Mouse (Mus musculus): ENCODE measurements around the gene Usp5. TPM values are rescaled to one million over a fixed set of nuclear protein-coding genes. Genes with fewer than 3 reads are reported as not detected.

Gene Usp5
- polyA plus RNA-seq, 1 experiment from 2014 or later: 121 TPM

DNA sequence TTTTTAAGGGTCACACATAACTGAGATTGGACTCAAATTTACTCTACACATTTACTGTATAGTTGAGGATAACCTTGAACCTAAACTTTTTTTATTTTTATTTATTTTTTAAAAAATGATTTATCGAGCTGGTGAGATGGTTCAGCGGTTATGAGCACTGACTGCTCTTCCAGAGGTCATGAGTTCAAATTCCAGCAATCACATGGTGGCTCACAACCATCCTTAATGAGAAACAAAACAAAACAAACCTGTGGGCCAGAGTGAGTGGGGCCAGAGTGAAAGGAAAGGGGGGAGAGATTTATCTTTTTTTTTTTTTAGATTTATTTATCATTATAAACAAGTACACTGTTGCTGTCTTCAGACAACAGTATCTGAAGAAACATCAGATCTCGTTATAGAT, 37.4 kb downstream of the Usp5 start:
- Histone ChIP-seq H3K36me3 (ENCODE audit: control insufficient read depth, insufficient read depth, low read length) (no peaks in the 10 kb centered on the region), H3K4me1 (ENCODE audit: control insufficient read depth, insufficient read depth, low read length) (no peaks in the 10 kb centered on the region), H3K9me3 (ENCODE audit: control insufficient read depth, low read depth, low read length) (no peaks in the 10 kb centered on the region), H3K9ac (replicated peaks; ENCODE audit: low read depth, low read length) (no peak overlapping the region), H3K4me2 (replicated peaks; ENCODE audit: low read depth, low read length) (no peak overlapping the region), H3K4me3 (ENCODE audit: low read depth, low read length) (no peak overlapping the region), H3K27ac (ENCODE audit: low read length) (no peak overlapping the region), H3K27me3 (ENCODE audit: control insufficient read depth, insufficient read depth, low read length) (no peaks in the 10 kb centered on the region)
- no peak for ATAC-seq (ENCODE audit: insufficient number of reproducible peaks, insufficient read depth, low FRiP score, low read depth)
- 86% methylated on average over 3 of the region's 3 CpGs for WGBS

- Histone ChIP-seq H3K9ac (replicated peaks; ENCODE audit: low read depth, low read length) (no peak overlapping the region), H3K4me1 (ENCODE audit: control insufficient read depth, insufficient read depth, low read length) (no peaks in the 10 kb centered on the region), H3K27ac (ENCODE audit: low read length) (no peak overlapping the region), H3K36me3 (ENCODE audit: control insufficient read depth, insufficient read depth, low read length) (no peaks in the 10 kb centered on the region), H3K9me3 (ENCODE audit: control insufficient read depth, low read depth, low read length) (no peaks in the 10 kb centered on the region), H3K4me2 (replicated peaks; ENCODE audit: low read depth, low read length) (no peak overlapping the region), H3K27me3 (ENCODE audit: control insufficient read depth, insufficient read depth, low read length) (no peaks in the 10 kb centered on the region), H3K4me3 (ENCODE audit: low read depth, low read length) (no peak overlapping the region)
- WGBS: 55% methylated on average over 4 of the region's 4 CpGs
- ATAC-seq (ENCODE audit: insufficient number of reproducible peaks, insufficient read depth, low FRiP score, low read depth): no peak
Observed at GRCm38 (mm10) chr6:124790121-124790520, 39.2 kb downstream of the Usp5 start.

GRCm38 (mm10) chr6:124789519-124789918, 39.8 kb downstream of the Usp5 start:
- Histone ChIP-seq H3K4me3 (ENCODE audit: low read depth, low read length) (no peak overlapping the region), H3K36me3 (ENCODE audit: control insufficient read depth, insufficient read depth, low read length) (no peaks in the 10 kb centered on the region), H3K27me3 (ENCODE audit: control insufficient read depth, insufficient read depth, low read length) (no peaks in the 10 kb centered on the region), H3K27ac (ENCODE audit: low read length) (no peak overlapping the region), H3K9ac (replicated peaks; ENCODE audit: low read depth, low read length) (no peak overlapping the region), H3K4me2 (replicated peaks; ENCODE audit: low read depth, low read length) (no peak overlapping the region), H3K9me3 (ENCODE audit: control insufficient read depth, low read depth, low read length) (no peaks in the 10 kb centered on the region), H3K4me1 (ENCODE audit: control insufficient read depth, insufficient read depth, low read length) (no peaks in the 10 kb centered on the region)
- 88% methylated on average over 4 of the region's 4 CpGs for WGBS
- no peak for ATAC-seq (ENCODE audit: insufficient number of reproducible peaks, insufficient read depth, low FRiP score, low read depth)

DNA sequence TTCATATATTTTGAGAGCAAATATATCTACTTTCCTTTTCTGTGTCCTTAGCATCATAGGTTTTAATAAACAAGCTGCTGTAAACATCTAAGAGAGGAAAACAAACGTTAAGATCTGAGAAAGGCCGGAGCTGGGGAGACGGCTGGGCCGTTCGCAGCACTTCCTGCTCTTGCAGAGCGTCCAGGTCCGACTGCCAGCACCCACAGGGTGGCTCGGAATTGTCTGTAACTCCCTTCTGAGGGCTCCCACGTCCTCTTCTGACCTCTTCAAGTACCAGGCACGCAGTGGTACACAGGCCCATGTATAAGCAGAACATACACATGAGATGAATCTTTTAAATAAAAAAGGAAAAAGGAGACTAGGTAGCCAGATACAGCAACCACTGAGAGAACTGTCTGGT, 41.6 kb downstream of the Usp5 start:
- no peak overlapping the region for H3K9ac ChIP-seq (replicated peaks; ENCODE audit: low read depth, low read length)
- ATAC-seq (ENCODE audit: insufficient number of reproducible peaks, insufficient read depth, low FRiP score, low read depth): no peak
- WGBS: 62% methylated on average over 10 of the region's 10 CpGs
- no peaks in the 10 kb centered on the region for H3K9me3 ChIP-seq (ENCODE audit: control insufficient read depth, low read depth, low read length)
- no peak overlapping the region for H3K4me2 ChIP-seq (replicated peaks; ENCODE audit: low read depth, low read length)
- H3K27me3 ChIP-seq (ENCODE audit: control insufficient read depth, insufficient read depth, low read length): no peaks in the 10 kb centered on the region
- no peaks in the 10 kb centered on the region for H3K36me3 ChIP-seq (ENCODE audit: control insufficient read depth, insufficient read depth, low read length)
- H3K27ac ChIP-seq (ENCODE audit: low read length): no peak overlapping the region
- H3K4me1 ChIP-seq (ENCODE audit: control insufficient read depth, insufficient read depth, low read length): no peaks in the 10 kb centered on the region
- H3K4me3 ChIP-seq (ENCODE audit: low read depth, low read length): no peak overlapping the region

GRCm38 (mm10) chr6:124786756-124787420, 42.4 kb downstream of the Usp5 start:
- no peaks in the 10 kb centered on the region for H3K27me3 ChIP-seq (ENCODE audit: control insufficient read depth, insufficient read depth, low read length)
- no peak overlapping the region for H3K27ac ChIP-seq (ENCODE audit: low read length)
- no peak overlapping the region for H3K9ac ChIP-seq (replicated peaks; ENCODE audit: low read depth, low read length)
- ATAC-seq (ENCODE audit: insufficient number of reproducible peaks, insufficient read depth, low FRiP score, low read depth): no peak
- no peaks in the 10 kb centered on the region for H3K9me3 ChIP-seq (ENCODE audit: control insufficient read depth, low read depth, low read length)
- 55% methylated on average over 8 of the region's 8 CpGs for WGBS
- H3K36me3 ChIP-seq (ENCODE audit: control insufficient read depth, insufficient read depth, low read length): no peaks in the 10 kb centered on the region
- 0 out of 2 replicates have a peak, but pooled peaks cover 3% of the 10 kb centered on the region for H3K4me1 ChIP-seq (ENCODE audit: control insufficient read depth, insufficient read depth, low read length)
- H3K4me2 ChIP-seq (replicated peaks; ENCODE audit: low read depth, low read length): no peak overlapping the region
- no peak overlapping the region for H3K4me3 ChIP-seq (ENCODE audit: low read depth, low read length)

- ATAC-seq (ENCODE audit: insufficient number of reproducible peaks, insufficient read depth, low FRiP score, low read depth): peak; percentile 28; the same call in 1 of the 2 replicates
- H3K36me3 ChIP-seq (ENCODE audit: control insufficient read depth, insufficient read depth, low read length): no peaks in the 10 kb centered on the region
- peak overlapping the region; percentile 25 for H3K4me2 ChIP-seq (replicated peaks; ENCODE audit: low read depth, low read length)
- 22% methylated on average over 6 of the region's 6 CpGs for WGBS
- H3K9me3 ChIP-seq (ENCODE audit: control insufficient read depth, low read depth, low read length): no peaks in the 10 kb centered on the region
- no peaks in the 10 kb centered on the region for H3K27me3 ChIP-seq (ENCODE audit: control insufficient read depth, insufficient read depth, low read length)
- H3K9ac ChIP-seq (replicated peaks; ENCODE audit: low read depth, low read length): no peak overlapping the region
- peak overlapping the region; percentile 5; the same call in 1 of the 2 replicates for H3K4me3 ChIP-seq (ENCODE audit: low read depth, low read length)
- H3K4me1 ChIP-seq (ENCODE audit: control insufficient read depth, insufficient read depth, low read length): 0 out of 2 replicates have a peak, but pooled peaks cover 3% of the 10 kb centered on the region
- no peak overlapping the region for H3K27ac ChIP-seq (ENCODE audit: low read length)
Observed at GRCm38 (mm10) chr6:124782436-124782835, 46.8 kb downstream of the Usp5 start.

DNA sequence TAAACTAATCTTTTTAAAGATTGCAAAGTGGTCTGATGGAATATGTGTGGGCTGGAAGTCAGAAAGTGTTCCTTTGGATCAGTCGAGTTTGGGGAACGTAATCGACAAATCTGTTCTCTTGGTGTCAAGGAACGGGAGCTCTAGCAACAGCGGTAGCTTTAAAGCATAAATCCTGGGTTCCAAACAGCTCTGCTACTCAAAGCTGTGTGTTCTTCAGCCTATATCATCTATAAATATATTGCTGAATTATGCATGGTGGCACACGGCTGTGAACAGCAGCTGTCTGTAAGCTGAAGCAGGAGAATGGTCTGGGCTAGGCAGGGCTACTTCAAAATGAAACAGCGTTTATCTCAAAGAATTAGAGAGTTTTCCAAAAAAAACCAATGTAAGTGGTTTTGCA, 48.4 kb downstream of the Usp5 start:
- H3K4me1 ChIP-seq (ENCODE audit: control insufficient read depth, insufficient read depth, low read length): 0 out of 2 replicates have a peak, but pooled peaks cover 3% of the 10 kb centered on the region
- no peak overlapping the region for H3K4me2 ChIP-seq (replicated peaks; ENCODE audit: low read depth, low read length)
- H3K9ac ChIP-seq (replicated peaks; ENCODE audit: low read depth, low read length): no peak overlapping the region
- no peak for ATAC-seq (ENCODE audit: insufficient number of reproducible peaks, insufficient read depth, low FRiP score, low read depth)
- H3K27ac ChIP-seq (ENCODE audit: low read length): no peak overlapping the region
- H3K36me3 ChIP-seq (ENCODE audit: control insufficient read depth, insufficient read depth, low read length): no peaks in the 10 kb centered on the region
- H3K9me3 ChIP-seq (ENCODE audit: control insufficient read depth, low read depth, low read length): no peaks in the 10 kb centered on the region
- H3K27me3 ChIP-seq (ENCODE audit: control insufficient read depth, insufficient read depth, low read length): no peaks in the 10 kb centered on the region
- H3K4me3 ChIP-seq (ENCODE audit: low read depth, low read length): no peak overlapping the region
- WGBS: 85% methylated on average over 7 of the region's 7 CpGs

- Histone ChIP-seq H3K36me3 (ENCODE audit: control insufficient read depth, insufficient read depth, low read length) (no peaks in the 10 kb centered on the region), H3K4me2 (replicated peaks; ENCODE audit: low read depth, low read length) (peak overlapping the region; percentile 50), H3K9ac (replicated peaks; ENCODE audit: low read depth, low read length) (no peak overlapping the region), H3K27me3 (ENCODE audit: control insufficient read depth, insufficient read depth, low read length) (no peaks in the 10 kb centered on the region), H3K27ac (ENCODE audit: low read length) (no peak overlapping the region), H3K4me3 (ENCODE audit: low read depth, low read length) (peak overlapping the region; percentile 21), H3K9me3 (ENCODE audit: control insufficient read depth, low read depth, low read length) (no peaks in the 10 kb centered on the region), H3K4me1 (ENCODE audit: control insufficient read depth, insufficient read depth, low read length) (0 out of 2 replicates have a peak, but pooled peaks cover 3% of the 10 kb centered on the region)
- 8% methylated on average over 10 of the region's 10 CpGs for WGBS
- no peak for ATAC-seq (ENCODE audit: insufficient number of reproducible peaks, insufficient read depth, low FRiP score, low read depth)
Observed at GRCm38 (mm10) chr6:124779984-124780416, 49.3 kb downstream of the Usp5 start.

Measured in stomach, embryonic 14.5 days (tissue).